Mouse (Mus musculus): Measurements from ENCODE around the gene Fmo9.

DNA sequence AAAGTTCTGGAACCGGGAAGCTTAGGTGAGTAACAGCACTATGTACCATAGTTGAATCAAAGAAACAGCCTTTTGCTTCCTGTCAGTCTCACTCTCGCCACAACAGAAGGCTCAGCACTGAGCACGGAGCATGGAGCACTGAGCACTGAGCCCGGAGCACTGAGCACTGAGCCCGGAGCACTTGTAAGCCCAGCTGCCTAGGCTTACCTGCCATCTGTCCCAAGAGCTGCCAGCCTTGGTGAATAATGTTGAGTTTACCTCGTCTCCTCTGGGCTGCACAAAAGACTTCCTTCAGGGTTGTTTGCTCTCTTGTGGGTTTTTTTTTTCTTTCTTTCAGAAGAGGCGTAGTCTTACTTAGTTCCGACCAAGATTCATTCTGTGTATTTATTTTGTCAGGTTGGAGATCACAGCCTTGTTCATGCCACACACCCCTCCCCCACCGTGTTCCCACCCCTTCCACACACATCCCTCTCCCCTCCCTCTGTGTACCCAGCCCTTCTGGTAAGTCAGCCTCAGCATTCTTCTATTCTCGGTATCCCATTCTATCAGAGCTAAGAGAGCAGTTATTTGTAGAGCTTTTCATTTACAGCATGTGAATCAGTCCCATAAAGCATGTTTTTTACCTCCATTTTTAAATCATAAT is 20.7 kb upstream of the Fmo9 start:
- TF ChIP-seq POLR2A (IDR thresholded peaks at IDR 0.05; ENCODE audit: extremely low read depth, insufficient read depth, low read length) (no peak), CTCF (IDR thresholded peaks at IDR 0.05; ENCODE audit: extremely low read depth, insufficient read depth, low read length) (no peak)

Data from cortical plate, adult 2 months (tissue).